Mouse (Mus musculus) testis, adult 2 months (tissue): ENCODE measurements around the gene Il18rap.

Experiments used
- CTCF ChIP-seq: fragments of 200-500 bp; IDR thresholded peaks from 2 replicates; pipeline ENCODE4 v1.5.1; 2012; ENCODE audit warnings: low read depth, mild to moderate bottlenecking, inconsistent platforms, low read length, moderate library complexity; ENCODE audit not compliant: control insufficient read depth, insufficient read depth, insufficient replicate concordance
- POLR2A ChIP-seq: fragments of 200-500 bp; IDR thresholded peaks from 2 replicates; pipeline ENCODE4 v1.6.1; 2012; ENCODE audit warnings: low read depth, mild to moderate bottlenecking, inconsistent platforms, low read length, moderate library complexity; ENCODE audit not compliant: control insufficient read depth

DNA sequence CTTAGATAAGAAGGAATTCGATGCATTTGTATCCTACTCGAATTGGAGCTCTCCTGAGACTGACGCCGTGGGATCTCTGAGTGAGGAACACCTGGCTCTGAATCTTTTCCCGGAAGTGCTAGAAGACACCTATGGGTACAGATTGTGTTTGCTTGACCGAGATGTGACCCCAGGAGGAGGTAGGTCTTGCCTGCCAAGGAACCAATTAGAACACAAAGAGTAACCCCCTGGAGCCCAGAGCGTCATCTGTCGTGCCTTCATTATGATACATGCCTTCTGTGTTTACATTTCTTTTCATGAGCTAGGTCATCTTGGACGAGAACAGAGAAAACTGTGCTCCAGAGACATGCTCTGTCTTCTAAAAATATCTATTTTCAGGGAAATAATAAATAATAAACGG, 32.6 kb downstream of the Il18rap start:
- TF ChIP-seq CTCF = no peak
- TF ChIP-seq POLR2A = no peak
